Mouse (Mus musculus) Muller cell, postnatal 12 days (primary cell): ENCODE results near the gene Tenm4.

ENCODE experiments used
- DNase-seq: peaks from one replicate; pipeline ENCODE4 v3.0.0-alpha.2; 2015; ENCODE audit errors: inconsistent ontology term

The Tenm4 gene

GRCm38 (mm10) chr7:96408161-96408889 lies 237.3 kb downstream of the Tenm4 start:
- DNase-seq = no peak

- peak; percentile 52 for DNase-seq
These were observed 238.4 kb downstream of the Tenm4 start for GRCm38 (mm10) chr7:96409323-96409880.

GRCm38 (mm10) chr7:96413822-96414221 lies 242.8 kb downstream of the Tenm4 start:
- DNase-seq = no peak

- peak; percentile 27 for DNase-seq
These were observed 243.4 kb downstream of the Tenm4 start for GRCm38 (mm10) chr7:96414290-96415055.

DNA sequence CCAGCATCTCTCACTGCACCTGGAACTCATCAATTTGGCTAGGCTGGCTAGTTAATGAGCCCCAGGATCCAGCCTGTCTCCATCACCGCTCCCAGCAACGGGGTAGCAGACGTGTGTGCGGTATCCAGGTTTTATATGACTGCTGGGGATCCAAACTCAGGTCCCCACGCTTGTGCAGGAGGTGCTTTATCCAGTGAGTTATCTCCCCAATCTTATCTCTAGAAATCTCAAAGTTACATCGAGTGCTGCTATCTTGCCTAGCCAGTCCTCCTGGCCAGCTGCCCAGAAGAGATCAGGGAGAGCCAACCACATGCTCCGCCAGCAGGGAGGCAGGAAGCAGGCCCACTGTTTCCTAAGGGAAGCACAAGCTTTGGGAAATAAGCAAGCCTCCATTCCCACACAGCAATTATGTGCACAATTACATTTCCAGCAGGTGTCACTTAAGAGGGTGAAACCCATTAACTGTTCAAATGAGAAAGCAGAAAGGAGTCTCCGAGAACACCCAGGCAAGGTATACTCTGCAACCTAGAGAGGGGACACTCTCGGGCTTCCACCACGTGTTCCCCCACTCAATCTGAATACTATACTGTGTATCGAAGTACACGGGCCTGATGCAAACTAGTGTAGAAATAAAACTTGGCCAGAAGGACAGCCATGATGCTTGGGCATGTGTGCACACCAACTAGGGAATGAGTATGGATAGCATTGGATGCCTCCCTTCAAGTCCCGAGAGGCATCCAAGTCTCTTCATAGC lies 246.4 kb downstream of the Tenm4 start:
- DNase-seq = peak; percentile 30

DNA sequence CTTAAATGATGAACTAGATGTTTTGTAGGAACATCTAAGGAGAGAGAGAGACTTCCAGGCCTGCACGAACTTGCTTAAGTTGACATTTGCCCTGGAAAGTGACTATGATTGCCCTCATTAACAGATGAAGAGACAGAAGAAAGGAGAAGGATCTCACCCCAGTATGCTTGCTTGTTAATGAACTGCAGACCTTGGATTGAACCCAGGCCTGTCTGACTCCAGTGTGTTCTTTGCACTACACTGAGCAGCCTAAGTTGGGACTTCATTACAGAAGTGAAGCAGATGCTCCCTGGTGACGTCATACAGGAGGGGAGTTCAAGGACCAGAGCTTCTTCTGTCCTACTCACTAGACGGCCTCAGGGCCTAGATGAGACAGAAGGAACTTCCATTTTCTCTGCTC lies 247.1 kb downstream of the Tenm4 start:
- peak; percentile 27 for DNase-seq

- no peak for DNase-seq
These were observed 249.0 kb downstream of the Tenm4 start for GRCm38 (mm10) chr7:96420045-96420444.

DNA sequence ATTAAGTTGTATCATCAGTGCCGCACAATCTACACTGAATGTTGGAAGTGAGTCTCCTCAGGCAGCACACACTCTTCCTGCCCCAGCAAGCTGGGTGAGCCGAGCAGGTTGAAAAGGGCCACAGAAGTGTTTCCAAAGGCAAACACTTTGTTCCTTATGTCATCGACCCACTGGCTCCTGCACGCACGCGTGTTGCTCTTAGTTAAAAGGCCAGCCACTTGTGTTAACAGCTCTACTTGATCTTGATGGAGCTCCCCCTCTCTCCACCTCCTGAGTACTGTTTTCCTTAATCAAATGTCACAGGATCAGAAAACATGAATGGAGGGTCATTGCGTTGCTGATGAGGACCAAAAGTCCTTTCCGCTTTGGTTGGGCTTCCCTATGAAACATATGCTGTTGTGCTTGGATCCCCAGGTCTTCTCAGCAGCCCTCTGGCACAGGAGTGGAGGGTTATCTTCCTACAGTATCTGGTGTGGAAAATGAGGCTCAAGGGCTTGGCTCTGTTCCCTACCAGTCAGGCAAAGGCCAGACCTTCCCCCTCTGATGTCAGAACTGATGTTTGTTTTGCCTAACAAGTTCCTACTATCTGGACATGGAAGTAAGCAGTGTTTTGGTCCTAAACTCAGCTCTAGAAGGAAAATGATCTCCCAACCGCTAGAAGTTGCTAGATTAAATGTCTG lies 250.0 kb downstream of the Tenm4 start:
- no peak for DNase-seq

DNA sequence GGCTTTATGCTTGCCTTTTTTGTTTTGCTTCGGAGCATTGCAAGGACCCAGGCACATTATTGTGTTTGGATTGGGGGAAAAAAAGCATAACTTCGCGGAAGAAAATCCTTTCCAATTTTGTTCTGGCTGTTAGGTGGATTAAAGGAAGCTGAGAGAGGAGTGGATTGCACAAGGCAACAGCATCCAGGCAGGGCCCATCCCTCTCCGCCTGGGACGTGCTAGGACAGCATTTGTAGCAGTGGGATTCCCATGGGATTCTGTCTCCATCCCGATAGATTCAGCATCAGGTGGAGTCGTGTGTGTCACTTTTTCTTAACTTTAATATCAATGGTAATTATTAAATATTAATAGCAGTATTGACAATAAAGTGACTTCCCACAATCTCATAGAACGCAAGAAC lies 255.9 kb downstream of the Tenm4 start:
- no peak for DNase-seq

GRCm38 (mm10) chr7:96433307-96433706 lies 262.3 kb downstream of the Tenm4 start:
- DNase-seq = no peak

DNA sequence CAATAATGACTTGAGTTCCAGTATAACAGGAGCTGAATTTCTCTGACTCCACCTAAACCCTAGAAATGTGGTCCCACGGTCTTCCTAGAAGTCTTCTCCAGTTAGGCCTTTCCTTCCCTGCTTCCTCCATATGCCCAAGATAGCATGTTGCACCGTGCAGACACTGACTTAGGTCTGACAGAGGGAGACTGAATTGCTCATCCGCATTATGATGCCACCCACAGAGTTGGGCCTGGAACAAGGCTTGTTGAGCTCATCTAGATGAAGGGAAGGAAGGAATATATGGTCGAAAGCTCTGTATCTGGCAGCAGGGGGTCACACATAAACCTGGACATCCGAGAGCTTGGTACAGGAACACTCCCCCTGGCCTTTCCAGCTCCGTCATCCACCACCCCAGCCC lies 267.3 kb downstream of the Tenm4 start:
- no peak for DNase-seq

DNA sequence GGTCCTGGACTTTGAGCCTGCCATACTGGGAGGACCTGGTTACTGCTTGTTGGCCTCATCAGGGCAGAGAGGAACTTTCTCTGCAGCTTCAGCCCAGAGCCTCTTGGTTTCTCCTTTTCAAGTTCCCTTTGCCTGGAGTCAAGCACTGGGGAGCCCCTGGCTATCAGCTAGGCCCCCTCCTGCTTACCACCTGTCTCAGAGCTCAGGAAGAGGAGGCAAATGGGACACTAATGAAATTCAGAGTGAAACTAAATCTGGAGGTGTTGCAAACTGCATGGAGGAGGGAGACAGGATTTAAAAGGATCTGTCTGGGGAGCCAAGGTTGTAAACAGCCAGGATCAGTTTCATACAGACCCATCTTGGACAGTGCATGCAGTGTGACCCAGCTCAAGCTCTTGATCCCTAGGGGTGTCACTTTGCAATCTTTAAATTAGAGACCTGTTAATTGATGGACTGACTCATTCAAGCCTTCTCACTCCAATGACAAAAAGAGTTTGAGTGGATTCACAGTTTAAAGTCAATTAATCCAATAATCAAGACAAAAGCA lies 269.2 kb downstream of the Tenm4 start:
- no peak for DNase-seq

GRCm38 (mm10) chr7:96445771-96446170 lies 274.7 kb downstream of the Tenm4 start:
- DNase-seq = peak; percentile 52

GRCm38 (mm10) chr7:96447806-96448397 lies 276.9 kb downstream of the Tenm4 start:
- DNase-seq = no peak

GRCm38 (mm10) chr7:96455957-96456356 lies 284.9 kb downstream of the Tenm4 start:
- DNase-seq = no peak

GRCm38 (mm10) chr7:96456618-96457017 lies 285.6 kb downstream of the Tenm4 start:
- DNase-seq = no peak

DNA sequence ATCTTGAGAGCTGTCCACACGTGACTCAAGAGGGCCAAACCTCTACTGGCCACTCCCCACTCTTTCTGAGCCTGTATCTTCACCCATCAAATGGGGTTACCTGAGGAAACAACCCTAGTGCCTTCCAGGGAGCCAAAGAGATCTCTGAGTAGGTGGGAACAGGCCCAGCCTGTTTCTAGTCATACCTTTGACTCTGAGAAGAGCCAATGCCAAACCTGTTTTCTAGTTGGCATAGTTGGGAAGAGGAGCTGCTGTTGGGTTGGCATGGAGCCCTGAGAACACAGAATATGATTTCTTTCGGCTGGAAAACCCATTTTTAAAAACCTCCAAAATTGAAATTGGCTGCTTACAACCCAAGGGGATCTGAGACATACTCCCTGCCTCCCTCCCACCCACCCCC lies 286.8 kb downstream of the Tenm4 start:
- DNase-seq = no peak

DNA sequence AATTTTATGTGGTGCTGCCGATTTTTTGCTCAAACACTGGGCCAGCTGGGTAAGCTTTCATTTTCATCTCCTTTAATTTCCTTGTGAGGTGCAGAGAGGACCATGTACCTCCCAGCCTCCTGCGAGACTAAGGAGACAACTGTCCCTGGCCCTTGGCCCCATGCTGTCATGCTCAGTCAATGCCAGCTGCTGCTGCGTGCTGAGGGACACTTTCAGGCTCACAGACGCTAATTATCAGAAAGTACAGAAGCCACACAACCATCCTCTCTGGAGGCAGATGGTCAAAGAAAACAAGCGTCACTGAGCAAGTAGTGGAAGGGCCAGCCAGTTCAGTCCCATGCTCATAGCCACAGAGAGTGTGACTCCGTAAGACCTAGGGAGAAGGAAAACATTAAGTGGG lies 287.9 kb downstream of the Tenm4 start:
- DNase-seq = no peak

GRCm38 (mm10) chr7:96466761-96467160 lies 295.7 kb downstream of the Tenm4 start:
- DNase-seq = no peak

GRCm38 (mm10) chr7:96470821-96471220 lies 299.8 kb downstream of the Tenm4 start:
- DNase-seq = no peak

GRCm38 (mm10) chr7:96474560-96475089 lies 303.6 kb downstream of the Tenm4 start:
- peak; percentile 20 for DNase-seq
